Mouse (Mus musculus): ENCODE measurements around the gene Gm9513.

Gene Gm9513

DNA sequence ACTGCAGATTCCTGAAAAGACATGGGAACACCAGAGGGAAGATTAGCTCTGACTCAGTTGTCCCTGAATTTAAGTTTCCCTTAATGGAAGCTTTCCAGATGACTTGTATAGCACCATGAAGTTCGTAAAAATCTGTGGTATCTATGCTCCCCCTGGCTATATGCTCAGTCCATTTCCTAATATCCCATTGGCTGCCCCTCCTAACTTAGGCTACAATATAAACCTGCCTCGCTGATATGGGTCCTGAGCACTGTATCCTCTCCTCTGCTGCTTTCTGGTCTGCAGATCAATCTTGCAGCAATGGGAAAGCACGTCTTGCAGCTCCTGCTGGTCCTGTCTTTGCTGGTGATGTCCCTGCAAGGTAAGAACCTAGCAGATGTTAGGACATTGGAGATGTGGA, at the start of gene Gm9513:
Gene Gm9513, plus strand, starts transcription at position 301 of the 400 bp plus-strand sequence.
- no peak for DNase-seq

DNA sequence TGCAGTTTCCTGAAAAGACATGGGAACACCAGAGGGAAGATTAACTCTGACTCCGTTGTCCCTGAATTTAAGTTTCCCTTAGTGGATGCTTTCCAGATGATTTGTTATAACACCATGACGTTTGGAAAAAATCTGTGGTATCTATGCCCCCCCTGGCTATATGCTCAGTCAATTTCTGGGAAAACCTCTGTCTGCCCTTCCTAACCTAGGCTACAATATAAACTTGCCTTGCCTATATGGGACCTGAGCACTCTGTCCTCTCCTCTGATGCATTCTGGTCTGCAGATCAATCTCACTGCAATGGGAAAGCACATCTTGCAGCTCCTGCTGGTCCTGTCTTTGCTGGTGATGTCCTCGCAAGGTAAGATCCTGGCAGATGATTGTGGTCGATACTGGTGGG, 43.9 kb upstream of the Gm9513 start, which contains the start of gene Gm7257:
Gene Gm7257, plus strand, starts transcription at position 301 of the 400 bp plus-strand sequence.
- DNase-seq, result no peak

DNA sequence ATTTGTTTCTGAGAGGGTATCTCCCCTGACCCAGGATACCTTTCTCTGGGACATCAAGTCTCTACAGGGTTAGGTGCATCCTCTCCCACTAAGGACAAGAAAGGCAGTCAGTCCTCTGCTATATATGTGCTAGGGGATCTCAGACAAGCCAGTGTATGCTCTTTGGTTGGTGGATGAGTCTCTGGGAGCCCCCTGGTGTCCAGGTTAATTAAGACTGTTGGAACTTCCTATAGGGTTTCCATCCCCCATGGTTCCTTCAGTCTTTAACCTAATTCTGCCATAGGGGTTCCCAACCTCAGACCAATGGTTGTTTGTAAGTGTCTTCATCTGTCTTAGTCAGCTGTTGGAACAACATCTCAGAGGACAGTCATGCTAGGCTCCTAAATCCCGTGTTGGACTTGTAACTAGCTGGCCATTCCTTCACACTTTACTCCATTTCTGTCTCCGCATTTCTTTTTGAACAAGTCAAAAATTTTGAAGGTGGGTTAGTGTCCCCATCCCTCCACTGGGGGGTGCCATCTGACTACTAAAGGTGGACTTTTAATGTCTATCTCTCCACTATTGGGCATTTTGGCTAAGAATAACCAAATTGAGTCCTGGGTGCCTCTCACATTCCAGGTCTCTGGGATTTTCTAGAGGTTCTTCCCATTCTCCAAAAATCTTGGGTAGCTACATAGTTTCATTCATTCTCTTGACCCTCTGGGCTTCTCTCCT, 40.2 kb upstream of the Gm9513 start:
- DNase-seq, result peak in 1 of 2 experiments; percentile 1

DNA sequence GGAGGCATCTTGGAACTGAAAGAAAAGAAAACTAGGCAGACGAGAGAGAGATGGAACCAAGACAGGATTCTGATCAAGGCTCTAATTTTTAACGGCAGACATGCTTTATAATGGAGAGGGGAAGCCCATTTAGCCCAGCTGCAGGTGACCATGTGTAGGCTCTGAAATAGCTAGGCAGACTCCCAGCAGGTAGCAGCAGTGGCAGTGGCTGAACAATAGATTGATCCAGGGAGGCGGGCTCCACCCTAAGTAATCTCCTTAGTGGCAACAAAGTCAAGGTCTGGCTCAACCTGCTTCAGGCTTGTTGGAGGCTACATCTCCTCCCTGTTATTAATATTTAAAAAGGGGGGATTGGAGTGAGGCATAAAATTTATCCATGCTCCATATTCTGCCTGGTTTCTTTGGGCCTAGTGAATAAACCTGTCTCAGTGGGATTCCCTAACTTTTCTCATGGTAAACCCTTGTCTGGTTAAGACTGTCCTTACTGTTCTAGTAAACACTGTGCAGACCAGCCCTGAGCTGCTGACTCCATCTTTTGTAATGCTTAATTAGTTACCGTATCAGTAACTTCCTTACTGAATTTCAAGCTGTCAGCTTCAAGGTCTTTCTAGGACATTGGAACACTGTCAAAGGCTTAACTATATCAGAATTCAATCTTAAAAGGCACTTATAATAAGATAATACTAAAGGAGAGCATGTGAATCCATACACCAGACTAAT, 19.2 kb downstream of the Gm9513 start:
- no peak for DNase-seq

DNA sequence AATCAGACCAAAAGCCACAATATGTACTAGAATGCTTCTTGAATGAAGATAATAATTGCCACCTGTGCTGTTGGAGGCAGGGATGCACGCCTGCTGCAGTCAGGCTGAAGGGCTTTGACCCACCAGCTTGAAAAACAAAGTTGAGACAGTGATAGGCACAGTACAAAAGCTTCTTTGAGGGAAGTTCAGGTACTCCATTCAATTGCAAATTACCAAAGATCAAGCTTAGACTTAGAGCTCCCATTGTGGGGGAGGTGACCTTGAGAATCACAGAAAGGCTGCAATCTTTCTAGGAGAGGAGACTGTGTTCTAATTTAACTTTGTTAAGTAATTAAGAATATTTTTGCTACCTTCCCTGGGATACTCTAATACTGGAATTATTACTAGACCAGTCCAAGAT, 20.4 kb downstream of the Gm9513 start:
- no peak for DNase-seq

DNA sequence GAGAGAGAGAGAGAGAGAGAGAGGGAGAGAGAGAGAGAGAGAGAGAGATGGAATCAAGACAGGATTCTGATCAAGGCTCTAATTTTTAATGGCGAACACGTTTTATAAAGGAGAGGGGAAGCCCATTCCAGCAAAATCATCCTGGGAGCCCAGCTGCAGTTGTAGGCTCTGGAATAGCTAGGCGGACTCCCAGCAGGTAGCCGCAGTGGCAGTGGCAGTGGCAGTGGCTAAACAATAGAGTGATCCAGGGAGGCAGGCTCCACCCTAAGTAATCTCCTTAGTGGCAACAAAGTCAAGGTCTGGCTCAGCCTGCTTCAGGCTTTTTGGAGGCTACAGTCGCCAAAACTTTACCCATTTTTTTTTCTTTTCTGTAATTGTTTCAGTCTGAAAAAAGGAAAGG, 28.8 kb downstream of the Gm9513 start:
- DNase-seq, result no peak

Measured in cerebellum, postnatal 10 days (tissue).